Mouse (Mus musculus): ENCODE results near the gene Fgr.

- TF ChIP-seq MAX (IDR thresholded peaks at IDR 0.05; ENCODE audit: low read length), result no peak
- no peak for TF ChIP-seq ZNF384 (IDR thresholded peaks at IDR 0.05; ENCODE audit: low read depth, low read length)
- TF ChIP-seq TCF12 (IDR thresholded peaks at IDR 0.05; ENCODE audit: low read depth, low read length), result no peak
- TF ChIP-seq POLR2A (IDR thresholded peaks at IDR 0.05; ENCODE audit: low read depth, low read length), result no peak
- no peak for TF ChIP-seq HCFC1 (IDR thresholded peaks at IDR 0.05; ENCODE audit: low read depth, low read length)
- no peak for TF ChIP-seq EP300 (IDR thresholded peaks at IDR 0.05; ENCODE audit: low read length)
- no peak for TF ChIP-seq CTCF (conservative IDR thresholded peaks at IDR 0.05 in 1 of 2, IDR thresholded peaks at IDR 0.05 in 1 of 2; ENCODE audit: low read depth in 2 of 2, low read length in 2 of 2)
- TF ChIP-seq ZC3H11A (IDR thresholded peaks at IDR 0.05; ENCODE audit: low read depth, low read length), result no peak
- TF ChIP-seq MXI1 (IDR thresholded peaks at IDR 0.05; ENCODE audit: low read depth, low read length), result no peak
- TF ChIP-seq SIN3A (IDR thresholded peaks at IDR 0.05; ENCODE audit: low read length), result no peak
- TF ChIP-seq TBP (conservative IDR thresholded peaks at IDR 0.05; ENCODE audit: low read depth, low read length), result no peak
Measured at GRCm38 (mm10) chr4:133002896-133003295, 29.0 kb downstream of the Fgr start.
